Mouse (Mus musculus): ENCODE results near the gene Mxd1.

Gene Mxd1

GRCm38 (mm10) chr6:86598742-86599193, 70.2 kb downstream of the Mxd1 start:
- no peak for DNase-seq
